Mouse (Mus musculus) heart, embryonic 16.5 days (tissue): ENCODE results near the gene Cnpy4. TPM values are rescaled to one million over a fixed set of nuclear protein-coding genes. Genes with fewer than 3 reads are reported as not detected.
A peak's percentile ranks its signal among the peaks of the same experiment; 100 is the strongest.
"Not testable (repeated sequence)": the region's sequence is repeated elsewhere in the genome, so short reads cannot be mapped to it uniquely, and the experiment has no call there.

Source experiments
- ATAC-seq: fragments of 200-750 bp; cut with Nextera tagmentation; replicated peaks from 2 replicates; pipeline ENCODE4 v1.8.0; 2017; ENCODE audit warnings: moderate number of reproducible peaks; ENCODE audit not compliant: insufficient read depth, low FRiP score; ENCODE audit errors: extremely low read depth
- H3K27ac ChIP-seq: fragments of 300-500 bp; sonication (generic); 2 replicates; pipeline ENCODE4 v1.5.1; 2014; ENCODE audit warnings: mild to moderate bottlenecking, low read length, control low read depth, moderate library complexity
- H3K27me3 ChIP-seq: fragments of 300-500 bp; sonication (generic); 2 replicates; pipeline ENCODE4 v1.6.1; 2014; ENCODE audit warnings: low read length, mixed read lengths; ENCODE audit not compliant: control insufficient read depth, insufficient read depth
- H3K36me3 ChIP-seq: fragments of 300-500 bp; sonication (generic); 2 replicates; pipeline ENCODE4 v1.6.1; 2014; ENCODE audit not compliant: control insufficient read depth, insufficient read depth
- H3K4me1 ChIP-seq: fragments of 300-500 bp; sonication (generic); 2 replicates; pipeline ENCODE4 v1.6.1; 2014; ENCODE audit warnings: low read length, mixed read lengths; ENCODE audit not compliant: control insufficient read depth, insufficient read depth
- H3K4me2 ChIP-seq: fragments of 300-500 bp; sonication (generic); 2 replicates; pipeline ENCODE4 v1.6.1; 2014; ENCODE audit warnings: low read depth, mild to moderate bottlenecking, control low read depth, low read length
- H3K4me3 ChIP-seq: fragments of 300-500 bp; sonication (generic); 2 replicates; pipeline ENCODE4 v1.5.1; 2014; ENCODE audit warnings: mild to moderate bottlenecking, control low read depth, low read length
- H3K9ac ChIP-seq: fragments of 300-500 bp; sonication (generic); 2 replicates; pipeline ENCODE4 v1.6.1; 2014; ENCODE audit warnings: low read length, control low read depth
- H3K9me3 ChIP-seq: fragments of 300-500 bp; sonication (generic); replicated peaks from 2 replicates; pipeline ENCODE4 v1.6.1; 2016; ENCODE audit warnings: low read length; ENCODE audit not compliant: control insufficient read depth
- WGBS: fragments of 180-500 bp; shearing (Covaris S2); extraction: QIAGEN DNeasy Blood & Tissue Kit; methylation state at CpG from one replicate; pipeline ENCODE4 v1.1.7; 2014; 5-methylcytosine and 5-hydroxymethylcytosine counted together
- polyA plus RNA-seq: library from polyadenylated mRNA; unstranded; fragments of >200 nt; fragmentation: Nextera tagmentation; extraction: Ambion mirVana; gene quantifications from 2 replicates; pipeline ENCODE4 v1.2.1, GENCODE M21; 2015

The Cnpy4 gene
- polyA plus RNA-seq, 1 experiment from 2014 or later, result 22.3 TPM

- H3K9me3 ChIP-seq, result no peaks in the 10 kb centered on the region
- 73% methylated on average over 7 of the region's 7 CpGs for WGBS
- peak overlapping the region; percentile 94 for H3K4me2 ChIP-seq
- H3K27ac ChIP-seq, result peak overlapping the region; percentile 88; the same call in 1 of the 2 replicates
- no peaks in the 10 kb centered on the region for H3K27me3 ChIP-seq
- H3K36me3 ChIP-seq, result 0 out of 2 replicates have a peak, but pooled peaks cover 2% of the 10 kb centered on the region
- no peak for ATAC-seq
- H3K4me1 ChIP-seq, result peaks cover 10% of the 10 kb centered on the region
- peak overlapping the region; percentile 35; the same call in 1 of the 2 replicates for H3K9ac ChIP-seq
- peak overlapping the region; percentile 80 for H3K4me3 ChIP-seq
Observed at GRCm38 (mm10) chr5:138195463-138195862, 8.2 kb downstream of the Cnpy4 start.

GRCm38 (mm10) chr5:138199576-138199975, 12.3 kb downstream of the Cnpy4 start:
- Histone ChIP-seq H3K4me2 (no peak overlapping the region), H3K4me3 (no peak overlapping the region), H3K27ac (no peak overlapping the region), H3K36me3 (no peaks in the 10 kb centered on the region), H3K9me3 (peaks cover 5% of the 10 kb centered on the region; the same call in 1 of the 2 replicates), H3K27me3 (no peaks in the 10 kb centered on the region), H3K9ac (no peak overlapping the region), H3K4me1 (0 out of 2 replicates have a peak, but pooled peaks cover 4% of the 10 kb centered on the region)
- ATAC-seq, result no peak
- WGBS, result 14% methylated on average over 1 of the region's 1 CpGs

- Histone ChIP-seq H3K27ac (no peak overlapping the region), H3K9me3 (peaks cover 10% of the 10 kb centered on the region; the same call in 1 of the 2 replicates), H3K36me3 (no peaks in the 10 kb centered on the region), H3K4me2 (no peak overlapping the region), H3K9ac (no peak overlapping the region), H3K4me1 (no peaks in the 10 kb centered on the region), H3K4me3 (no peak overlapping the region), H3K27me3 (no peaks in the 10 kb centered on the region)
- 89% methylated on average over 3 of the region's 3 CpGs for WGBS
- ATAC-seq, result no peak
Observed at GRCm38 (mm10) chr5:138202086-138202485, 14.8 kb downstream of the Cnpy4 start.

- Histone ChIP-seq H3K9ac (no peak overlapping the region), H3K4me1 (no peaks in the 10 kb centered on the region), H3K4me2 (no peak overlapping the region), H3K36me3 (no peaks in the 10 kb centered on the region), H3K4me3 (no peak overlapping the region), H3K9me3 (peaks cover 10% of the 10 kb centered on the region; the same call in 1 of the 2 replicates), H3K27ac (no peak overlapping the region), H3K27me3 (no peaks in the 10 kb centered on the region)
- WGBS, result 74% methylated on average over 1 of the region's 1 CpGs
- ATAC-seq, result no peak
Observed at GRCm38 (mm10) chr5:138207253-138207652, 20.0 kb downstream of the Cnpy4 start.

- Histone ChIP-seq H3K27me3 (no peaks in the 10 kb centered on the region), H3K4me3 (no peak overlapping the region), H3K4me1 (no peaks in the 10 kb centered on the region), H3K9me3 (peaks cover 10% of the 10 kb centered on the region; the same call in 1 of the 2 replicates), H3K9ac (no peak overlapping the region), H3K27ac (no peak overlapping the region), H3K4me2 (no peak overlapping the region), H3K36me3 (no peaks in the 10 kb centered on the region)
- ATAC-seq, result no peak
- whole genome bisulfite sequencing, result 71% methylated on average over 4 of the region's 4 CpGs
Observed at GRCm38 (mm10) chr5:138207873-138208272, 20.6 kb downstream of the Cnpy4 start.

GRCm38 (mm10) chr5:138216632-138217031, 29.3 kb downstream of the Cnpy4 start:
- not testable (repeated sequence) for H3K36me3 ChIP-seq, H3K4me1 ChIP-seq, ATAC-seq, H3K9ac ChIP-seq, H3K4me3 ChIP-seq, H3K27ac ChIP-seq, H3K27me3 ChIP-seq, H3K4me2 ChIP-seq
- H3K9me3 ChIP-seq, result peaks cover 11% of the 10 kb centered on the region; the same call in 1 of the 2 replicates
- WGBS, result 95% methylated on average over 13 of the region's 13 CpGs

- H3K9me3 ChIP-seq, result peaks cover 5% of the 10 kb centered on the region; the same call in 1 of the 2 replicates
- no peak overlapping the region for H3K27ac ChIP-seq
- H3K9ac ChIP-seq, result no peak overlapping the region
- H3K36me3 ChIP-seq, result no peaks in the 10 kb centered on the region
- no peak overlapping the region for H3K4me3 ChIP-seq
- 59% methylated on average over 2 of the region's 2 CpGs for WGBS
- no peaks in the 10 kb centered on the region for H3K4me1 ChIP-seq
- no peak for ATAC-seq
- H3K4me2 ChIP-seq, result no peak overlapping the region
- H3K27me3 ChIP-seq, result no peaks in the 10 kb centered on the region
Observed at GRCm38 (mm10) chr5:138219864-138220263, 32.6 kb downstream of the Cnpy4 start.

GRCm38 (mm10) chr5:138222111-138222510, 34.8 kb downstream of the Cnpy4 start:
- Histone ChIP-seq H3K36me3 (no peaks in the 10 kb centered on the region), H3K9ac (no peak overlapping the region), H3K27me3 (no peaks in the 10 kb centered on the region), H3K4me1 (no peaks in the 10 kb centered on the region), H3K9me3 (no peaks in the 10 kb centered on the region), H3K4me3 (no peak overlapping the region), H3K27ac (no peak overlapping the region), H3K4me2 (no peak overlapping the region)
- 26% methylated on average over 4 of the region's 4 CpGs for WGBS
- ATAC-seq, result no peak

- Histone ChIP-seq H3K27me3 (no peaks in the 10 kb centered on the region), H3K27ac (no peak overlapping the region), H3K4me1 (no peaks in the 10 kb centered on the region), H3K9me3 (no peaks in the 10 kb centered on the region), H3K36me3 (no peaks in the 10 kb centered on the region), H3K9ac (no peak overlapping the region), H3K4me2 (no peak overlapping the region), H3K4me3 (no peak overlapping the region)
- 47% methylated on average over 3 of the region's 3 CpGs for WGBS
- ATAC-seq, result no peak
Observed at GRCm38 (mm10) chr5:138223287-138223686, 36.0 kb downstream of the Cnpy4 start.
